Mouse (Mus musculus): ENCODE data around the gene Dtx4. TPM values are rescaled to one million over a fixed set of nuclear protein-coding genes. Genes with fewer than 3 reads are reported as not detected.

Dtx4 gene
- total and polyA plus RNA-seq, 3 experiments, result 16.4 to 30.5 (median 21.2) TPM

DNA sequence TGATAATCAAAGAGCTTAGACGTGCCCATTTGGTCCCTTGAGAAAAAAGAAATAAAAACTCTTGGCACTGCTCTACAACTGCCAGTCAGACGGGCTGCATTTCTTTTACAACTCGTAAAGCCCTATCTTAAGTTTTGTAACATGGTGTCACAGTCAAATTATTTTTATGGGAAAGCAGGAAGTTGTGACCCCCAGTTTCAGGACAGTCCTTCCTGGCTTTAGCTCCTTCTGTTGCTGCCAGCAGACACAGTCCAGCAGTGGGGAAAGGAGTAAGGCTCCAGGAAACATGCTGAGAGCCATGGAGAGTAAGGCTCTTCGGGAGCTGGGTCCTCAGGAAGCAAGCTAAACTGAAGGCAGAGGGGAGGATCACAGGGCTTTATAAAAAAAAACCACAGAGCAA is 17.5 kb downstream of the Dtx4 start:
- no peak for TF ChIP-seq CHD2 (IDR thresholded peaks at IDR 0.05; ENCODE audit: low read length)
- TF ChIP-seq POLR2AphosphoS2 (IDR thresholded peaks at IDR 0.05; ENCODE audit: low read depth, low read length), result no peak
- no peak for TF ChIP-seq MAX (IDR thresholded peaks at IDR 0.05; ENCODE audit: low read length)
- no peak for TF ChIP-seq MYC (IDR thresholded peaks at IDR 0.05; ENCODE audit: low read depth, low read length)
- no peak for TF ChIP-seq JUN (IDR thresholded peaks at IDR 0.05; ENCODE audit: insufficient read depth, low read depth, low read length)
- TF ChIP-seq KAT2A (IDR thresholded peaks at IDR 0.05; ENCODE audit: insufficient replicate concordance, low read length), result no peak
- no peak for TF ChIP-seq CTCF (conservative IDR thresholded peaks at IDR 0.05 in 1 of 2, IDR thresholded peaks at IDR 0.05 in 1 of 2; ENCODE audit: low read depth in 2 of 2, low read length in 2 of 2)
- TF ChIP-seq EP300 (IDR thresholded peaks at IDR 0.05; ENCODE audit: low read length), result no peak
- TF ChIP-seq NRF1 (IDR thresholded peaks at IDR 0.05; ENCODE audit: low read depth, low read length), result no peak
- no peak for TF ChIP-seq ZC3H11A (IDR thresholded peaks at IDR 0.05; ENCODE audit: low read depth, low read length)
- TF ChIP-seq SIN3A (IDR thresholded peaks at IDR 0.05; ENCODE audit: low read length), result no peak
- no peak for TF ChIP-seq USF1 (IDR thresholded peaks at IDR 0.05; ENCODE audit: low read depth, low read length)
- TF ChIP-seq ZKSCAN1 (IDR thresholded peaks at IDR 0.05; ENCODE audit: borderline replicate concordance, low read depth, low read length), result no peak
- TF ChIP-seq RAD21 (IDR thresholded peaks at IDR 0.05; ENCODE audit: low read depth, low read length), result no peak
- dilution Hi-C loops (cut with MboI; ENCODE audit: extremely low pct_ligation_motif_present, extremely low pct_unique_long_range_greater_than_20kb, low sequenced_read_pairs), result no loop called here
- H3K4me1 ChIP-seq (ENCODE audit: control insufficient read depth in 1 of 2, insufficient read depth in 2 of 2), result peaks cover 0 to 53% of the 10 kb centered on the region in 2 experiments; a peak in 3 of 4 replicates
- H3K4me2 ChIP-seq (ENCODE audit: insufficient read depth, low read depth, poor library complexity, severe bottlenecking), result no peak overlapping the region
- no peaks in the 10 kb centered on the region for H3K27me3 ChIP-seq (replicated peaks)
- DNase-seq (ENCODE audit: extremely low read depth), result no peak
- no peaks in the 10 kb centered on the region for H3K9me3 ChIP-seq (replicated peaks; ENCODE audit: low read length)
- H3K9ac ChIP-seq (ENCODE audit: insufficient read depth, low read depth), result no peak overlapping the region
- H3K4me3 ChIP-seq (replicated peaks in 1 of 3; ENCODE audit: low read depth in 2 of 3, low read length in 2 of 3, poor library complexity in 1 of 3), result no peak overlapping the region
- H3K36me3 ChIP-seq (replicated peaks in 1 of 2; ENCODE audit: control insufficient read depth in 1 of 2, insufficient read depth in 1 of 2, low read length in 1 of 2), result peaks cover 77 to 100% of the 10 kb centered on the region in 2 experiments
- H3K79me2 ChIP-seq (replicated peaks; ENCODE audit: control insufficient read depth, extremely low read depth, insufficient read depth, poor library complexity, severe bottlenecking), result no peaks in the 10 kb centered on the region
- H3K27ac ChIP-seq (ENCODE audit: insufficient read depth, low read depth), result no peak overlapping the region
- in situ Hi-C loops (cut with MboI; ENCODE audit: low pct_ligation_motif_present, low pct_unique_long_range_greater_than_20kb, low sequenced_read_pairs), result loop anchor here (25.0 kb wide), 1 partner anchor 471 kb away; no protein-coding TSS in a partner anchor

DNA sequence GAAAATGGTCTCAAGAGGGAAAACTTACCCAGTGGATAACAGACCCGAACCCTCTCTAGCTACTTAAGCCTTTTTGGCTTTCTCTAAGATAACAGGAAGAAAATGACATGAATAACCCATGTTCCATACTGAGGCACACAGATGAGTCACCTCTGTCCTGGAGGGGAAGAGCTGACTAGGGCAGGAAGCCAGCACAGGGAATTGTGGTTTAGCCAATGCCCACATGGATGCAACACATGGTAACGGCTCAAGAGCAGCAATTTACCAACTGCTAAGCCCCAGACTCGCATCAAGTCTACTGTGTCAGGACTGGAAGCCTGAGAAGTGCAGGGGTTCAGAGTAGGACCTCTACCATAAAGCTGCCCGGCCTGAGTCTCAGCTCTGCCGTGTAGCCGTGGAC is 22.9 kb downstream of the Dtx4 start:
- no peak for DNase-seq (ENCODE audit: extremely low read depth)
- no peaks in the 10 kb centered on the region for H3K9me3 ChIP-seq (replicated peaks; ENCODE audit: low read length)
- H3K9ac ChIP-seq (ENCODE audit: insufficient read depth, low read depth), result no peak overlapping the region
- H3K79me2 ChIP-seq (replicated peaks; ENCODE audit: control insufficient read depth, extremely low read depth, insufficient read depth, poor library complexity, severe bottlenecking), result no peaks in the 10 kb centered on the region
- peaks cover 56 to 90% of the 10 kb centered on the region in 2 experiments for H3K36me3 ChIP-seq (replicated peaks in 1 of 2; ENCODE audit: control insufficient read depth in 1 of 2, insufficient read depth in 1 of 2, low read length in 1 of 2)
- peaks cover 21 to 64% of the 10 kb centered on the region in 2 experiments for H3K4me1 ChIP-seq (ENCODE audit: control insufficient read depth in 1 of 2, insufficient read depth in 2 of 2)
- in situ Hi-C loops (cut with MboI; ENCODE audit: low pct_ligation_motif_present, low pct_unique_long_range_greater_than_20kb, low sequenced_read_pairs) (loop anchor here (25.0 kb wide), 1 partner anchor 466 kb away; no protein-coding TSS in a partner anchor), dilution Hi-C loops (cut with MboI; ENCODE audit: extremely low pct_ligation_motif_present, extremely low pct_unique_long_range_greater_than_20kb, low sequenced_read_pairs) (no loop called here)
- 0 out of 2 replicates have a peak, but pooled peaks have one; percentile 18 for TF ChIP-seq ETS1 (conservative IDR thresholded peaks at IDR 0.05; ENCODE audit: low read depth, low read length)
- TF ChIP-seq EP300 (IDR thresholded peaks at IDR 0.05; ENCODE audit: low read length), result 0 out of 2 replicates have a peak, but pooled peaks have one; percentile 32
- no peak for TF ChIP-seq USF2 (conservative IDR thresholded peaks at IDR 0.05; ENCODE audit: low read depth, low read length)
- no peak overlapping the region for H3K4me2 ChIP-seq (ENCODE audit: insufficient read depth, low read depth, poor library complexity, severe bottlenecking)
- H3K4me3 ChIP-seq (replicated peaks in 1 of 3; ENCODE audit: low read depth in 2 of 3, low read length in 2 of 3, poor library complexity in 1 of 3), result no peak overlapping the region
- H3K27ac ChIP-seq (ENCODE audit: insufficient read depth, low read depth), result no peak overlapping the region
- no peaks in the 10 kb centered on the region for H3K27me3 ChIP-seq (replicated peaks)

All from CH12.LX (cell line).